Mouse (Mus musculus) neutrophil, adult 5-6 weeks (primary cell): ENCODE measurements around the gene Ostm1. TPM values are rescaled to one million over a fixed set of nuclear protein-coding genes. Genes with fewer than 3 reads are reported as not detected.
A peak's percentile ranks its signal among the peaks of the same experiment; 100 is the strongest.

Experiments used
- ATAC-seq: fragments of 151-379, 151-347 bp; 2 replicates; pipeline ENCODE4 v1.8.0; 2017; ENCODE audit warnings: mild to moderate bottlenecking, moderate TSS enrichment; ENCODE audit not compliant: insufficient number of reproducible peaks, poor library complexity, low FRiP score, severe bottlenecking; ENCODE audit errors: extremely low read depth
- total RNA-seq: library from RNA; stranded (forward); fragments of 200-1000 nt; gene quantifications from 2 replicates; pipeline ENCODE4 v1.2.3, GENCODE M21; 2017

The Ostm1 gene
- total RNA-seq, 1 experiment from 2014 or later: 47.6 TPM

GRCm38 (mm10) chr10:42698994-42699393 lies 115.4 kb downstream of the Ostm1 start:
- peak; percentile 56; the same call in 1 of the 2 replicates for ATAC-seq

- no peak for ATAC-seq
Observed at GRCm38 (mm10) chr10:42702111-42702510, 118.5 kb downstream of the Ostm1 start.

- no peak for ATAC-seq
Observed at GRCm38 (mm10) chr10:42714676-42715075, 131.1 kb downstream of the Ostm1 start.

GRCm38 (mm10) chr10:42715366-42716035 lies 131.9 kb downstream of the Ostm1 start:
- no peak for ATAC-seq

- ATAC-seq: no peak
Observed at GRCm38 (mm10) chr10:42722116-42722515, 138.5 kb downstream of the Ostm1 start.

GRCm38 (mm10) chr10:42723275-42724232 lies 139.9 kb downstream of the Ostm1 start:
- no peak for ATAC-seq

GRCm38 (mm10) chr10:42729607-42730006 lies 146.0 kb downstream of the Ostm1 start:
- ATAC-seq: no peak

- no peak for ATAC-seq
Observed at GRCm38 (mm10) chr10:42734546-42735060, 151.0 kb downstream of the Ostm1 start.

GRCm38 (mm10) chr10:42751813-42752212 lies 168.2 kb downstream of the Ostm1 start:
- ATAC-seq: no peak

Other genes with a start within 250 kb of the Ostm1 start
- 6.4 and 7.1 TPM in 2 replicates for gene Afg1l, start 105.3 kb upstream of the Ostm1 start, total RNA-seq
- 62.6 and 71.9 TPM in 2 replicates for gene Snx3, start 81.8 kb upstream of the Ostm1 start, total RNA-seq
- gene Nr2e1, start 190 bp upstream of the Ostm1 start, total RNA-seq: not detected in 2 replicates
- gene Sec63, start 177.7 kb downstream of the Ostm1 start, total RNA-seq: 44.0 and 51.1 TPM in 2 replicates